Mouse (Mus musculus) myocyte (in vitro differentiated cells): Measurements from ENCODE around the gene Mafg. TPM values are rescaled to one million over a fixed set of nuclear protein-coding genes. Genes with fewer than 3 reads are reported as not detected.

Source experiments
- H3K27me3 ChIP-seq: one replicate; pipeline ENCODE4 v1.6.1; 2011; ENCODE audit not compliant: control insufficient read depth, insufficient read depth, insufficient read length
- H3K36me3 ChIP-seq: one replicate; pipeline ENCODE4 v1.6.1; 2011; ENCODE audit not compliant: control insufficient read depth, insufficient read depth
- H3K4me2 ChIP-seq: one replicate; pipeline ENCODE4 v1.6.1; 2011; ENCODE audit warnings: low read depth, control low read depth
- H3K4me3 ChIP-seq: one replicate; pipeline ENCODE4 v1.5.1; 2011; ENCODE audit warnings: mild to moderate bottlenecking, control low read depth, moderate library complexity
- H3K79me2 ChIP-seq: one replicate; pipeline ENCODE4 v1.6.1; 2011; ENCODE audit not compliant: control insufficient read depth, insufficient read depth
- H3ac ChIP-seq: one replicate; pipeline ENCODE4 v1.6.1; 2011; ENCODE audit not compliant: control insufficient read depth, insufficient read length
- CEBPB ChIP-seq: IDR thresholded peaks from 2 replicates; pipeline ENCODE4 v1.6.1; 2011; ENCODE audit warnings: mild to moderate bottlenecking, moderate library complexity; ENCODE audit not compliant: poor library complexity, insufficient read depth, severe bottlenecking
- E2F4 ChIP-seq: IDR thresholded peaks from one replicate; pipeline ENCODE4 v1.6.1; 2011; ENCODE audit warnings: mild to moderate bottlenecking, control low read depth, moderate library complexity; ENCODE audit not compliant: insufficient read depth
- MAX ChIP-seq: IDR thresholded peaks from one replicate; pipeline ENCODE4 v1.6.1; 2011; ENCODE audit warnings: low read depth, mild to moderate bottlenecking, control low read depth
- MYOD1 ChIP-seq, 3 experiments: IDR thresholded peaks; one replicate each; pipeline ENCODE4 v1.6.1; 2011; ENCODE audit warnings: control low read depth in 2 of 3, low read depth in 2 of 3, mild to moderate bottlenecking in 2 of 3, moderate library complexity in 1 of 3; ENCODE audit not compliant: insufficient read length in 2 of 3, control insufficient read depth in 1 of 3
- MYOG ChIP-seq, 3 experiments: IDR thresholded peaks; one replicate each; pipeline ENCODE4 v1.6.1; 2011; ENCODE audit warnings: control low read depth in 2 of 3, low read depth in 2 of 3, mild to moderate bottlenecking in 2 of 3; ENCODE audit not compliant: insufficient read length in 2 of 3, control insufficient read depth in 1 of 3, insufficient read depth in 1 of 3
- POLR2A ChIP-seq: IDR thresholded peaks from one replicate; pipeline ENCODE4 v1.6.1; 2011; ENCODE audit warnings: low read depth, mild to moderate bottlenecking, control low read depth, moderate library complexity; ENCODE audit not compliant: insufficient read length
- POLR2AphosphoS2 ChIP-seq: IDR thresholded peaks from one replicate; pipeline ENCODE4 v1.6.1; 2011; ENCODE audit warnings: low read depth, control low read depth; ENCODE audit not compliant: insufficient read length
- REST ChIP-seq: IDR thresholded peaks from one replicate; pipeline ENCODE4 v1.6.1; 2011; ENCODE audit warnings: mild to moderate bottlenecking, control low read depth, moderate library complexity; ENCODE audit not compliant: insufficient read depth, insufficient read length
- SRF ChIP-seq: IDR thresholded peaks from one replicate; pipeline ENCODE4 v1.6.1; 2011; ENCODE audit warnings: low read depth; ENCODE audit not compliant: control insufficient read depth, insufficient read length
- TCF12 ChIP-seq: IDR thresholded peaks from one replicate; pipeline ENCODE4 v1.6.1; 2011; ENCODE audit warnings: mild to moderate bottlenecking, control low read depth; ENCODE audit not compliant: poor library complexity, insufficient read depth, severe bottlenecking
- TCF3 ChIP-seq: IDR thresholded peaks from one replicate; pipeline ENCODE4 v1.6.1; 2011; ENCODE audit warnings: low read depth, control low read depth; ENCODE audit not compliant: insufficient read length
- USF1 ChIP-seq: IDR thresholded peaks from one replicate; pipeline ENCODE4 v1.6.1; 2011; ENCODE audit warnings: low read depth, mild to moderate bottlenecking, control low read depth, moderate library complexity
- polyA plus RNA-seq: library from polyadenylated mRNA; unstranded; fragments of >200 nt; fragmentation: generic; extraction: Trizol; gene quantifications from one replicate; pipeline ENCODE4 v1.2.1, GENCODE M21; 2012; ENCODE audit warnings: missing spikeins

Gene Mafg
- polyA plus RNA-seq, 1 experiment, result 43.1 TPM

- no peak within 1 kb of the TSS for H3ac ChIP-seq
- H3K36me3 ChIP-seq, result peaks cover 8% of the 10 kb centered on the region
- TF ChIP-seq TCF3, result no peak
- no peak for TF ChIP-seq MYOD1 (IDR thresholded peaks at IDR 0.05; ENCODE audit: control insufficient read depth in 1 of 3, insufficient read length in 2 of 3, low read depth in 2 of 3)
- TF ChIP-seq USF1, result no peak
- TF ChIP-seq E2F4, result no peak
- TF ChIP-seq POLR2AphosphoS2, result peak; percentile 52
- no peak for TF ChIP-seq TCF12
- TF ChIP-seq CEBPB, result no peak
- H3K79me2 ChIP-seq, result no peaks in the 10 kb centered on the region
- H3K4me3 ChIP-seq, result no peak within 1 kb of the TSS
- H3K27me3 ChIP-seq, result no peaks in the 10 kb centered on the region
- H3K4me2 ChIP-seq, result no peak within 1 kb of the TSS
Observed at GRCm38 (mm10) chr11:120608241-120609034, 25.0 kb downstream of the Mafg start, which contains the start of gene Npb. TSS of gene Npb (plus strand) at chr11:120608477.

GRCm38 (mm10) chr11:120606764-120607163, 26.6 kb downstream of the Mafg start:
- no peak overlapping the region for H3ac ChIP-seq
- TF ChIP-seq SRF, result no peak
- TF ChIP-seq E2F4, result no peak
- TF ChIP-seq TCF3, result no peak
- no peak for TF ChIP-seq REST
- no peak for TF ChIP-seq MYOD1 (IDR thresholded peaks at IDR 0.05; ENCODE audit: control insufficient read depth in 1 of 3, insufficient read length in 2 of 3, low read depth in 2 of 3)
- no peak for TF ChIP-seq MYOG (IDR thresholded peaks at IDR 0.05; ENCODE audit: control insufficient read depth in 1 of 3, insufficient read depth in 1 of 3, insufficient read length in 2 of 3, low read depth in 2 of 3)
- TF ChIP-seq TCF12, result no peak
- TF ChIP-seq POLR2A, result no peak
- TF ChIP-seq POLR2AphosphoS2, result no peak
- no peak for TF ChIP-seq USF1
- no peaks in the 10 kb centered on the region for H3K27me3 ChIP-seq
- H3K36me3 ChIP-seq, result peaks cover 14% of the 10 kb centered on the region
- no peak overlapping the region for H3K4me2 ChIP-seq
- H3K79me2 ChIP-seq, result no peaks in the 10 kb centered on the region
- no peak overlapping the region for H3K4me3 ChIP-seq

DNA sequence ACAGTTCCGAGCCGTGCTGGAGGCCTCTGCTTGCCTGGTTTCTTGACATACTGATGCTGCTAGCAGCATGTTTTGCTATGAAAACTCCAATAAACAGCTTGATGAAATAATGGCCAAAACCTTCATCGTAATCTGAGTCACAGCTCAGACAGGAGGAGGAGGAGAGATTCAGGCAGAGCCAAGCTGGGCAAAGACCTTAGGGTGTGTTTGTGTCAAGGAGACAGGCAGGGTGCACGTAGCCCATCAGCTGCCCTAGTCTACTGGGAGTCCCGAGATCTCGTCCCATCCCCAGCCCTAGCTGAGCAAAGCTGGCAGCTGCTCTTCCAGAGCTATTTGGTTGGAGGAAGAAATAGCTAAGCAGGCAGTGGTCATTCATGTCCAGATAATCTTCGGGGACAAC, 27.7 kb downstream of the Mafg start:
- TF ChIP-seq MYOG (IDR thresholded peaks at IDR 0.05; ENCODE audit: control insufficient read depth in 1 of 3, insufficient read depth in 1 of 3, insufficient read length in 2 of 3, low read depth in 2 of 3) (peak in 1 of 3 experiments; percentile 6), POLR2A (no peak)
- H3K4me2 ChIP-seq, result no peak overlapping the region
- no peaks in the 10 kb centered on the region for H3K79me2 ChIP-seq
- H3K4me3 ChIP-seq, result no peak overlapping the region
- H3K27me3 ChIP-seq, result no peaks in the 10 kb centered on the region
- peaks cover 14% of the 10 kb centered on the region for H3K36me3 ChIP-seq
- no peak overlapping the region for H3ac ChIP-seq

DNA sequence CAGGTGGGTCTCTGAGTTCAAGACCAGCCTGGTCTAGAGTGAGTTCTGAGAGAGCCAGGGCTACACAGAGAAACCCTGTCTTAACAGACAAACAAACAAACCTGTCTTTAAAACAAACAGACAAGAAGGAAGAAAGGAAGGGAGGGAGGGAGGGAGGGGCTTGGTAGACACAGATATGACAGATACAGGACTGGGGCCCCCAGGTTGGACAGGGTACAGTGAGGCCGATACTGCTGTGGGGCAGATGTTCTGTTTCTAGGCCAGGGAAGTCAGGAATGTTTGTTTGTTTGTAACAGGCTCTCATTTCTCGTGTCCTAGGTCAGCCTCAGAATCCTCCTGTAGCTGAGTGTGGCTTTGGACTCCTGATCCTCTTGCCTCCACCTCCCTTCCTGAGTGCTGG, 29.9 kb downstream of the Mafg start:
- TF ChIP-seq POLR2A, result no peak
- TF ChIP-seq TCF12, result no peak
- no peak for TF ChIP-seq MYOG (IDR thresholded peaks at IDR 0.05; ENCODE audit: control insufficient read depth in 1 of 3, insufficient read depth in 1 of 3, insufficient read length in 2 of 3, low read depth in 2 of 3)
- no peak for TF ChIP-seq CEBPB
- TF ChIP-seq E2F4, result no peak
- no peak for TF ChIP-seq MAX
- no peak for TF ChIP-seq SRF
- TF ChIP-seq POLR2AphosphoS2, result no peak
- TF ChIP-seq REST, result no peak
- TF ChIP-seq TCF3, result no peak
- TF ChIP-seq MYOD1 (IDR thresholded peaks at IDR 0.05; ENCODE audit: control insufficient read depth in 1 of 3, insufficient read length in 2 of 3, low read depth in 2 of 3), result no peak
- no peak for TF ChIP-seq USF1
- H3K4me3 ChIP-seq, result no peak overlapping the region
- peaks cover 18% of the 10 kb centered on the region for H3K79me2 ChIP-seq
- no peak overlapping the region for H3K4me2 ChIP-seq
- no peaks in the 10 kb centered on the region for H3K27me3 ChIP-seq
- H3K36me3 ChIP-seq, result peaks cover 13% of the 10 kb centered on the region
- no peak overlapping the region for H3ac ChIP-seq

DNA sequence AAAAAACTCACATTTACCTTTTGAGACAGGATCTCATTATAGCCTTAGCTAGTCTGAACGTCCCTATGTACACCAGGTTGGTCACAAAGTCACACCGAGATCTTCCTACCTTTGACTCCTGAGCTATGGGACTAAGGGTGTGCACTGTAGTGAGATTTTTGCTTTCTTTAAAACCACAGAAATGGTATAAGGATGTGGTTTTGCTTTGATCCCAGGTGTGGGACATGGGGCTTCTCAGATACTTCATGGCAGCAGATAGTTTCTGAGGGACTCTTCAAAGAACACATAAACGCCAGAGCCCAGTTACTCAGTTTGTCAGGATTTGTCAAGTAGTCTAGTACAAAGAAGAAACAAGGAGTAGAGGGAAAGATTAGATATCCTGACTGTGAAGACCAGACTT, 32.7 kb downstream of the Mafg start:
- TF ChIP-seq USF1 (no peak), REST (no peak), POLR2AphosphoS2 (no peak), POLR2A (no peak), MAX (no peak), TCF12 (no peak), CEBPB (no peak), SRF (no peak)
- Histone ChIP-seq H3K36me3 (peaks cover 22% of the 10 kb centered on the region), H3K27me3 (no peaks in the 10 kb centered on the region), H3ac (no peak overlapping the region), H3K4me2 (no peak overlapping the region), H3K79me2 (peaks cover 40% of the 10 kb centered on the region), H3K4me3 (no peak overlapping the region)
